Mouse (Mus musculus): ENCODE measurements around the gene Btbd35f8. TPM values are rescaled to one million over a fixed set of nuclear protein-coding genes. Genes with fewer than 3 reads are reported as not detected.
"Not testable (repeated sequence)": the region's sequence is repeated elsewhere in the genome, so short reads cannot be mapped to it uniquely, and the experiment has no call there.

Gene Btbd35f8
- total RNA-seq (2021), result not detected
- long read RNA-seq, experiment 1, result 0 reads
- long read RNA-seq, experiment 2, result 0 reads

GRCm38 (mm10) chrX:34450224-34450623 is at the start of gene Btbd35f8:
Gene Btbd35f8 (plus strand): TSS chrX:34450524.
- intact Hi-C loops (cut with DNase I); DNase-seq (ENCODE audit: low spot score in 2 of 2): not testable (repeated sequence)

Other genes with a start within 250 kb of the Btbd35f8 start
- not detected for gene Spin2g, start 211.8 kb upstream of the Btbd35f8 start, total RNA-seq (2021)